Mouse (Mus musculus) ES-CJ7 (cell line): ENCODE data around the gene Ccdc57.

ENCODE experiments used
- DNase-seq: peaks from one replicate; pipeline ENCODE4 v3.0.0; 2011; ENCODE audit warnings: low read depth, low spot score

The Ccdc57 gene

DNA sequence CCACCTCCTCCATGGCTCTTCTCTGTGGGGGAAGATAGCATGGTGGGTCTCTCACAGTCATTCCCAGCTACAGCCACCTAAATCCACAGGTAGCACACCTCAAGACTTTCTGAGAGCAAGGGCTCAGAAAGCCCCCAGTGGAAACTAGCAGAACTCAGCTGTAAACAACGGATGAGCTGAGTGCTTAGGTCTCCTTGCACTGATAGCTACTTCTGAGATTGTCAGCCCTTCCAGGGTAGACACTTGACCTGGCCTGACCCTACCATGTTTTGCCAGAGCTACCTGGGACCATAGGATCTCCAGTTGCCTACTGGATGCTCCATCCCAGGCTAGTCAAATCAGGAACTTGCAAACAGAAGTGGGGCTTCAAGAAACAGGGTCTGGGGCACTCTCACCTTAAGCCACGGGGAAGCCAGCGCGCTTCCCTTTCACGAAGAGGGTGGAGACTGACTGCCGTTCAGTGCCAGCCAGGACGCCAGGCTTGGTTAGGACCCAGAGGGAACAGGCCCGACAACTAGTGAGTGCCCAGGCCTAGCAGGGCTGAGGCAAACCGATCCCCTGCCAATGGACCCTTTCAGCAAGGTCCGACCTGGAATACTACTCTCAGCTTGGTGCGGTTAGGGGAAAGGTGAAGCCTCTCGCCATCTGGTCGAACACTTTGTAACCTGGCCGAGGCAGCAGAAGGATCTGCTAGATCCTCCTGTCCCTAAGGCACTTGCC, 109.7 kb downstream of the Ccdc57 start:
- DNase-seq = no peak

DNA sequence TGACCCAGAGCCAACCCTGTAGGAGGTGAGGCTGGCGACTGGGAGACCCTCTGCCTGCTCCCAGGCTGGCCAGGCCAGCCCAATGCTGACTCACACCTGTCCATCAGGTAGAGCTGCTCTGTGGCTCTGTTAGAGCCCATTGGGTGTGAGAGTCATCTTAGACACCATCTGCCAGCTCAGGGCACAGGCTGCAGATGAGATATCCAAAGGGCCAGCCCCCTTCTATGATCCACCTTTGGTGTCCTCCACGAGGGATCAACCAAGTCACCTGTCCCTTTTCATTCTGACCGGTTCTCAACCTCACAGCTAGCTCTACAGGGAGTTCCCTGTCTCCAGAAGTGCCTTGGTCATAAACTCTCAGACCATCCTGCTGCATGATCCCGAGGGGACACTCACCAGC, 110.4 kb downstream of the Ccdc57 start:
- DNase-seq = no peak

DNA sequence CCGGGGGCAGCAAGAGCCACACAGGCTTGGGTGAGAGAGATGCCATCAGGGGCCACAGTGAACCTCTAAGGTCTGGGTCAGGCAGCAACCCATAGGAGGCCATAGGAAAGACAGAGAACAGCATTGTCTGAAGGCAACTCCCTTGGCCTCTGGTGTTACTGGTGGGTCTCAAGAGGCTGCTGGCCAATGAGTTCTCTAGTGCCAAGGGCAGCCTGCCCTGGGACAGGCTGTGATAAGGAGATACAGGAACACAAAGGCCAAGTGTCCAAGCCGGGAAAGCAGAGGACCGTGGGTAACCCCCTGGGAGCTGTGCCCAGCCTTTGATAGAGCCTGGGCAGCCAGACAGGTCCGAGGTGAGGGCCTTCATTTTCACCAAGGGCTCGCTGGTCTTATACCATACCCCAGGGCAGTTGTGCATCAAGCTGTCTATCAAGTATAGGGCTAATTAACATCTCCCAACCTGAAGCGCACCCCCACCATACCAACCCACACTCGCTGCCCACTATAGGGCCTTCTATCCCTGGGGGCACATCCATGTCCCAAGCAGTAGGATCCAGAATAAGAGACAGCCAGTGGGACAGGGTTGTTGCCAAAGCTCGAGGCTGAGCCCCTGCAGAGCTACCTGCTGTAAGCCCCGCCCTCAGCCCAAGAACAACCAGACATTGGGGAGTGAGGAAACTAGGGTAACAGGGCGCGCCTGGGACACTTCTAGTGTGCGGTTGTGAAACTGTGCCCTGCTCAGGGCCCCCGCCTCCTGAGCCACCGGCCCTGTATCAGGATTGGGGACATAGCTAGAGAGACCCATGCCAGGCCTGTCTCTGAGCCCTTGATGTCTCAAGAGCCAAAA, 111.4 kb downstream of the Ccdc57 start:
- no peak for DNase-seq

DNA sequence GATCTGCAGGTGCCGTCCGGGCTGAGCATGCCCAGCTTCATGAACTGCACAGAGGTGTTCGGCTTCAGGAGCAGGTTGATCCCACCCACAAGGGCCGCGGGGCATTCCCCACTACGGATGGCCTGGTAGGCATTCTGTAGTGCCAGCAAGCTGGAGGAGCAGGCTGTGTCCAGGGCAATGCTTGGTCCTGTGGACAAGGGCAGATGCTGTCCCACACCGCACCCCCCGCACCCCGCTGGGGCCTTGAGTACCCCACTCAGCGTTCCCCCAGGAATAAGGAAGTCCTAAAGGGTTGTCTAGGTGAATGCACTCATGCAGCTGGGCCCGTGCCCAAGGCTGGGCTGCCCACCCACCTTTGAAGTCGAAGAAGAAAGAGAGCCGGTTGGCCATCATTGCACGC, 112.1 kb downstream of the Ccdc57 start:
- no peak for DNase-seq

DNA sequence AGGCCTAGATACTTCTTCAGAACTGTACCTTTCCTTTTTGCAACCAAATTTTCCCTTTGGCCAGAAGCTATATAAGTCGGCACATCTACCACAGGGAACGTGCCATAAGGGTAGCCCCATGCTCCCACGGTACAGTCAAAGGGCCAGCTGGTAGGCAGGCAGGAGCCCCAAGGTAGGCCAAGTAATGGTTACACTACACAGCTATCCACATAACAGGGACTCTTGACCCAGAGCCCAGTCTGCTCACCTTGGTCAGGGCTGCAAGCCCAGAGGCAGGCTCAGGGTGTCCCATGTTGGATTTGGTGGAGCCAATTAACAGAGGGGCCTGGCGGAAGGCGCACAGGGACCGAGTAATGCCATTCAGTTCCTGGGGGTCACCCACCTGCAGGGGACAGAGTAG, 113.1 kb downstream of the Ccdc57 start:
- no peak for DNase-seq

DNA sequence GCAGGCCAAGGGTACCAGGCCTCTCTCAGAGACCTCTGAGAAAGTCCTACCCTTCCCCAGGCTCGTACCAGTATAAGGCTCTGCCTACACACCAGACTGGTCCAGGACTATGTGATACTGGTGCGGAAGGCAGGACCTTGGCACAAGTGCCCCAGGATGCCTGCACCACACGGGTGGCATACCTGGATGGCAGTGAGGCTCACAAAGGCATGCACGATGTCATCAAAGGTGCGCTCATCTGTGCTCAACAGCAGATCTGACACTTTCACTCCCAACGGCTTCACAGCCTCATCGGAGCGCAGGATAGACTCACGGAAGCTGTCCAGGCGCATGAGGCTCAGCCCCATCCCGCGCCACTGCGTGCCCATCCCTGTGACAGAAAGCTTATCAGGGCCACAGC, 114.4 kb downstream of the Ccdc57 start:
- no peak for DNase-seq

DNA sequence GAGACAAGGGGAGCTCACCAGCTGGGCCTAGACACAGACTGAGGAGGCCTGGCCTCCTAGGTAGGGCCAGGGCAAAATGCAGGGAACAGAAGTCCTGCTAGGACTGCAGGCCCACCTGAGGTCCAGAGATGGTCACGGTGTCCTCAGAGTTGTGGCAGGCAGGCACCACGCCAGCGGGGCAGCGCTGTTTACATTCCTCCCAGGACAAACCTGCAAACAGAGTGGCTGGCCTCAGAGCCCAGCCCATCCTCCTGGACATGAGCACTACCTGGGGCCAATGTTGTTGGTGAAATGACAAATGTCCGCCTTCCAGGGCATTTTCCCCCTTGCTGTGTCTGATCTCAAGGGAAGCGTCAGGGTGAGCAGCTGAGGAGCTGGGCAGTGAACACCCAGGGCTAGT, 115.3 kb downstream of the Ccdc57 start:
- no peak for DNase-seq

DNA sequence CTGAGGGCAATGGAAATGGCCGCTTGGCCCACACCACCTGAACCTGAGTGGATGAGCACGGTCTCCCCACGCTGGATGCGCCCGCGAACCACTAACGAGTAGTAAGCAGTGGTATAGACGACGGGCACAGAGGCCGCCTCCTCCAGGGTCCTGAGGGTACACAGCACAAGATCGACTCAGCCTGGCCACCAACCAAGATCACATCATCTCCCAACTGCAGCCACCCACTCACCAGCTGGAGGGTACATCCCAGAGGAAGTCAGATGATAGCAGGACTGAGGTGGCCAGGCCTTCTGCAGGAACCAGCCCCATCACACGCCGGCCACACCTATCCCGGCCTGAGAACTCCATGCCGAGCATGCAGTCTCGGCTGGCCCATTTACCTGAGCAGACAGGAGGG, 120.6 kb downstream of the Ccdc57 start:
- DNase-seq = no peak

DNA sequence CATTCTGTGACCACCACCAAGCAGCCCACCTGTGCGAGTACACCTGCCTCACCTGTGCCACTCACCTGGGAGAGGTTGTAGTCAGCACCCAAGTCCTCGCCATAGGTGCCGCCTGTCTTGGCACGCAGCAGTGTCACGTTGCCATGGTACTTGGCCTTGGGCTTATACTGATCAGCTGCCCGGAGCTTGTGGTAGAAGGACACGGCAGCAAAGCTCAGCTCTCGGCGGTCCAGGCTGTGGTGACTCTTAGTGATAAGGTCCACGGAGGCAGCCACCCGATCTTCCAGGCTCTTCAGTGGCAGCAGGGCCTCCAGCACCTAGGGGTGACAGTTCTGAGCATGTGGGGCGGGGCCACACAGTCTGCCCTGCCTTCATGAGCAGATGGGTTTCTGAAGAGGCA, 124.7 kb downstream of the Ccdc57 start:
- no peak for DNase-seq

DNA sequence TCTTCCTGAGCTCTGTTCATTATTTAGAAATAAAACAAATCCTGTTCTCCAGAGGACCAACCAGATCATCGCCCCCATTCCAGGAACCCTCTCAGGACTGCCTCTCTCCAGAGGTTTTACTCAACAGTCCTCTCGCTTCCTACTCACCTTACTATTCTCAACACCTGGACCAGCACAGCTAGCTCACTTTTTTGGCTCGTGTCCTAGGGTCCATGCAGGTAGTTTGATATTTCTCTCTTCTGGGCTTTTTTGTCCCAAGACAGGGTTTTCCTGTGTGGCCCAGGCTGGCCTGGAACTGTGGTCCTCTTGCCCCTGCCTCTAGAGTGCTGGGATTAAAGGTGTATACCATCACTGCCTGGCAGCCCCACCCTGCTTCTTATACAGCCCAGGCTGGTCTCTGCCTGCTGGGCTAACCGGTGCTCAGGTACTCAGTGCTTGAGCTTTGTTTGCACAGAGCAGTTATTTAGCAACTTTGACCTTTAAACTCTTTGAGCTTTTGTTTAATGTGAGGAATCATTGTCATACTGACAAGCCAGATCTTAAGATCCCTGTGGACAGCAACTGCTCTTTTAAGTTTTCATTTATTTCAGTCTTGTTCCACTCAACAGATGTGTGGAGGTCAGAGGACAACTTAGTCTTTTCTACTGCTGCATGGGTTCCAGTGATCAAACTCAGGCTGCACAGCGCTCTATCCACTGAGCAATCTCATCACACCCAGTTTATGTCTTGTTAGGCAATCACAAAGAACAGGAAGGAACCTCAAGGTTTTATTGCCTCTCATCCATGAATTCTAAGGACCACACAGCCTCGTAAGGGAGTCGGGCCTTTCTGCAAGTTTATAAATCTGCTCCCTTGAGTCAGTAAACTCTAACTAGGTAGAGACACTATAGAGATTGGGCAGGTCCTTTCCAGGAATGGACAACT, 127.0 kb downstream of the Ccdc57 start:
- DNase-seq = peak; percentile 67

DNA sequence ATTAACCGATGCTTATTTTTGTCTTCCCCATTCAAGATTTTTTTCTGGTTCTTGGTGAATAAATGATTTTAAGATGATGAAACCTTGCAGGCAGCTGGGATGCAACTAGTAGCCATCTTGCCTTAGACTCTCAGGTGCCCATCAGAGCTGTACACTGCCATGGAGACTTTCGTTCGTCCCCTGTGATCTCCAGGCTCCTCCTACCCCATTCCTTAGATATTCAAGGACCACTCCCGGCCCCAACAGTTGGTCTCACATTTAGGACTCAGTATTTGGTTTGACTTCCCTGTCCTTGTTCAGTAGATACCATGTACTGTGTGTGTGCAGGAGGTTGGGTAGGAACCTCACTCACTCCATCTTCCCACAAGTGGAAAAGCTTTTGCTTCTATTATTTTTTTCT, 127.9 kb downstream of the Ccdc57 start:
- DNase-seq = no peak

DNA sequence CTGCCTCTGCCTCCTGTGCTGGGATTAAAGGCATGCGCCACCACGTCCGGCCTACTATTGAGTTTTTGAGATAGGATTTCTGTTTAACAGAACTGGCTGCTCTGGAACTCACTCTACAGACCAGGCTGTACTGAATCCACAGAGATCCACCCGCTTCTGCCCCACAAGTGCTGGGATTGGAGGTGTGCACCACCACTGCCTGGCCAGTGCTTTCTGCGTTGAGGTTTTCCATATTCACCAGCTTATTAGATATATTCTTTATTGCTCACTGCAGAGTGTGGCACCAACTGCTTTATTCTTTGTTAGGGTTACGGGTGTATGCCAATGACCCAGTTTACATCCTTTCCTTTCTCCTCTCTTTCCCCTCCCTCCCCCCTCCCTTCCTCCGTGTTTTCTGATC, 128.4 kb downstream of the Ccdc57 start:
- DNase-seq = no peak

DNA sequence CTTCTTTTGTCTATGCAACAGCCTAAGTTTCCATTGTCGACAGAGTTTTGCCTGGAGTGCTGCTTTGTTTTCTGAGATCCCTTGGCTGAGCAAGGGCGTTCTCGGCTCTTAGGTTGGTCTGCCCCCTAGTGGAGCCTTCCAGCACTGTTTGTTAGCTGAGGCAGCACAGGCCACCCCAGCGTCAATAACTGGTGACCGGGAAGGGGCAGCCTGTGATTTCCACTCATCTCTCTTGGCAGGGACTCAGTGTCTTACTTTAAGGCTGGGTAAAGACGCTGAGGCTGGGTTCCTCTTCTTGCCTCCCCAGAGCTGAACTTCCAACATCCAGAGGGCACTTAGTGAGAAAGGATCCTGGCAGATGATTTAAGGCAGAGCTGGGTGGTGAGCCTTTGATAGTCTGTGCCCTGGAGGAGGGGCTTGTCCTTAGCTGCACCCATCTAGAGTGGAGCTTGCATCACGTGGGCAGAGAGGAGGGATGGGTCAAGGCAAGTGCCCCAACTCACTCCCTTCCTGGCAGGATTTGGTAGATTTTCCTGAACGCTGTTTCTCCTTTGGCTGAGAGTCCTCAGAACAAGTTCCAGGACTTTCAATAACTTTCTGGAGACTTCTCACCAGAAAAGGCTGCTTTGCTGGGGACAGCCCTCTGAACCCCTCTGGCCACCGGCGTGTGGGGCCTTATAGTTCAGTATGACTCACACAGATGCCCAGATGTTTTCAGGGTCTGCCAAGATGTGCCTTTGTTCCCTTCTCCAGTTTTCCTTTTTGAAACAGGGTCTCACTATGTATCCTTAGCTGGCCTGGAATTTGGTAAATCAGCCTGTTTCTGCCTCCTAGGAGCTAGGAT, 132.4 kb downstream of the Ccdc57 start:
- DNase-seq = peak; percentile 95

DNA sequence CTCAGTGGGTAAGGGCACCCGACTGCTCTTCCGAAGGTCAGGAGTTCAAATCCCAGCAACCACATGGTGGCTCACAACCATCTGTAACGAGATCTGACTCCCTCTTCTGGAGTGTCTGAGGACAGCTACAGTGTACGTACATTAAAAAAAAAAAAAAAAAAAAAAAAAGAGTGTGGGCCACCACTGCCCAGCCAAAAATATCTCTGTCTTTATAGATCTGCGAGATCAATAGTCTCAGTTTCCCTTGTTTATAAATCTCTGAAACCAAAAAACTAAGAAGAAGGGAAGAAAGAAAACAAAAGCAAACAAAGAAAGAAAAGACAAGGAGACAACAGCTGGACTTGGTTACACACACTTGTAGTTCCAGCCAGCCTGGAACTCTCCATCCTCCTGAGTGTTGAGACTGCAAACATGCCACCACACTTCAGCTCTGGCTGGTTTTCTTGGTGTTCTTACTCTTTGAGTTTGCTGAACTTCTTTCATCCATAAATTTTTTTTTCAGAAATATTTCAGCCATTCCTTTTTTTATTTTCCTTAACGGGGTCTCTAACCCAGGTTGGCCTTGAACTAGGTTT, 133.3 kb downstream of the Ccdc57 start:
- DNase-seq = no peak

DNA sequence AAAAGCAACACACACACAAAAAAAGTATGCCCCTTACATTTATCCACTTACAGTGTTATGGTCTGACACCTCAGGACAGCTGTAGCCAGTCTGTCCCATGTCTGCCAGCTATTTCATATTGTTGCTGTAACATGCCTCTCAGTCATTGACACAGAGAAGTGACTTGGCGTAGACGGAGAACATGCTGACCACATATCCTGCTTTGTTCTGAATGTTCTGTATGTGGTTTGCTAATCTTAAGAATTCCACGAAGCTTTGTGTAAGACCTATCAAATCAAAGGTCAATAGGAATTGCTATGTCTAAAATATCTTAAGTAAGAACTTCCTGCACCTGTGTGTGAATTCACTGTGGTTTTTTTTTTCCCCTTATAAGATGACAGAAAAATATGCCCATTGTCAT, 134.4 kb downstream of the Ccdc57 start:
- DNase-seq = no peak

DNA sequence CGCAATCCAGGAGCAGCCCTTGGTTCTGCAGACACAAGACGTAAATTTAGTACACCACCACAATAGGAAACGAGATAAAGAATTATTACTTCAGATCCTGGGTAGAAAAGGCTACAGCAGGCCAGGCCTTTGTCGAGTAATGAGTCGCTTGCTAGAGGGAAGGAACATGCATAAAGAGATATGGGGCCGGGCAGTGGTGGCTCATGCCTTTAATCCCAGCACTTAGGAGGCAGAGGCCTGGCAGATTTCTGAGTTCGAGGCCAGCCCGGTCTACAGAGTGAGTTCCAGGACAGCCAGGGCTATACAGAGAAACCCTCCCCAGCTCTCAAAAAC, 136.1 kb downstream of the Ccdc57 start:
- DNase-seq = no peak

DNA sequence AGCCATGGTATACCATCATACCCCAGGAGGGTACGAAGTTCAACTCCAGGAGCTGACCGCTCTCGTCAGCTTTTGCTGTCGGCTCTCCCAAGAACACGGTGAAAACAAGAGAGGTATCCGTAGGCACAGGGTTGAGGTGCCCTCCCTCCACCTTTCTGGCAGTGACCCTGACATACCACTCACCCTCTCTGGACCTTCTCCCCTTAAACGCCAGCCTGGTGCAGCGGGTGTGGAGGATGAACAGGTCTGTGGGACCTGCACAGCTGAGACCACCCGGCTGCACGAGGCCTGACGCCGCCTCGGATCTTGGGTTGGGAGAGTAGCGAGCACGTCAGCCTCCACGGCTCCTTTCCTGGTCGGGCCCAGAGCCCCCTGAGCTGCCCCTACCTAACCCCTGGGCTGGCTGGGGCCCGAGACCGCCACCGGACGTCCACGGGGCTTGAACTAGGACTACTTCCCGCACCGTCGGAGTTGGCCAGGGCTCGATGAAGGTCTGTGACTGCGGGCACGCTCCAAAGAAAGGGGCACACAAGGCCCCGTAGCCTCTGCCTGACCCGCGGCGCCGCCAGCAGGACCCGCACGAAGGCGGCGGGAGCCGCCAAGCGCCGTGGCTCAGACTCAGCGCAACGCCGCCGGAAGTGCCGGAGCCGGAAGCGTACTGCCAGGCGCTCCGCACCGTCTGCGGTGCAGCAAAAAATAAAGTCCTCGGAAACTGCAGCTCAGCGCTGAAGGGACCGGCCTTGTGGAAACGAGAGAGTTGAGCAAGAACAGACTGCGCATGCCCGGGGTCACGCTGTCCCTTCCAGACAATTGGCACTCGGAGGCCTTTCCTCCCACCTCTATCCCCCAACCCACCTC, 136.7 kb downstream of the Ccdc57 start, which contains the start of gene Dus1l:
Gene Dus1l (minus strand): TSS at position 648 of the 858 bp plus-strand sequence.
- DNase-seq = peak; percentile 98

DNA sequence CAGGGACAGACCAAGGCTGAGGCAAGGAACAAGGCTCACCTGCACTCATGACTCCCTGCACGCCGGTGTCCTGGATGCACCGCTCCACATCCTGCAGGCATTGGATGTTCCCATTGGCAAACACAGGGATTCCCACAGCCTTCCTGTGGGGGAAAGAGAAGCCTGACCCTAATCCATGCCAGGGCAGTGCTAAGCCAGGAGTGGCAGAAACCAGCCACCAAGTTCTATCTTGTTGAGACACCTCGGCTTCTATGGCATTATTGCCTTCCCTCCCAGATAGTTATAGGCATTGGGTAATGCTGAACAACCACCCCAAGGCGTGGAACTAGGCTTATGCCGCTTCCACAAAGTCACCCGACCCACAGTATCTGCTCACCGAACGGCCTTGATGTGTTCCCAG, 140.0 kb downstream of the Ccdc57 start:
- no peak for DNase-seq

DNA sequence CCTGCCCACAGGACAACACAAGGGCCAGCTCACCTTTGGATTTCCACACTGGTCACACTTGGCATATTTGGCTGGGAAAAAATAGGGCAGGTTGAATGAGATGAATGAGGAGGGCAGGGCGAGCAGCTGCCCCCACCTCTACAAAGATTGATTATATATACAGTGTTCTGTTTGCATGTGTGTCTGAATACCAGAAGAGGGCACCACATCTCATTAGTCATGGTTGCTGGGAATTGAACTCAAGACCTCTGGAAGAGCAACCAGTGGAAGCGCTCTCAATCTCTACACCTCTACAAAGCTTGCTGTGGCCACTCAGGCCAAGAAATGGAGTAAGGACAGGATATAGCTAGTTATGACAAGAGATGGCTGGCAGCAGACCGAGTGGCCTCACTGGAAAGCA, 142.9 kb downstream of the Ccdc57 start:
- no peak for DNase-seq

DNA sequence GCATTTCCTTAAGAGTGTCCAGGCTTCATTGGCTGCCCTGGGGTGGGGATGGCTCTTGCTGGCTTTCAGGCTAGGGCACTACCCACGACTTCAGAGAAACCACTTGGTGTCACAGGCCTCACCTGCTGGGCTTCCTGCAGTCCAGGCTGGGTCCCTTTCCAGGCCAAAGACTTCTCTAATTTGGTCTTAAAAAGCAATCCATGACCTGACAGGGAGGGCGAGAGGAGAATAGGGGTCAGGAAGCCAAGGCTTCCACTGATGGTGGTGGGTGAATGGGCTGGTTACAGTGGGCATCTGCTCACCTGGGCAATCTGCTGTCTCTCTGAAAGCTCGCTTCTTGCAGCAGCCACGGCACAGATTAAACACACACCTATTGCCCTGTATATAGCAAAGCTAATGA, 143.3 kb downstream of the Ccdc57 start:
- DNase-seq = no peak
